Mouse (Mus musculus): Measurements from ENCODE around the gene Muc4.

Muc4 gene

DNA sequence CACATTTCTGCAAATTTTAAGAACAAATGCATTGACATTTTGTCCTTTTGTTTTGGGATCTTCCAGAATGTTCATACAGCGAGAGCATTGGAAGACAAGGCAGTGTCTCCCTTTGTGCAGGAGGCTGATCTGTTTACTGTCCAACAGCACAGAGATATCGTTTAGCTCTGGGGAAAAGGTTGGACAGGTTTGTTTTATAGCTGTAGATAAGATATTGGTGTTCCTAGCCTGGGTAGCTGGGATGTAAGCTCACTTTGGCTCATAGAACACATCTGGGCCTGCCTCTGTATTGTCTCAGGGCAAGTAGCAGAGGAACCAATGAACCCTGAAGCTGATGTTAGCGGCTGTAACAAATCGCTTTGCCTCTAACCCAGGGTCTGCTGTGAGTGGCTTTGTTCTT is 11.9 kb upstream of the Muc4 start:
- no peak for ATAC-seq (ENCODE audit: insufficient number of reproducible peaks, low FRiP score, low TSS enrichment)

DNA sequence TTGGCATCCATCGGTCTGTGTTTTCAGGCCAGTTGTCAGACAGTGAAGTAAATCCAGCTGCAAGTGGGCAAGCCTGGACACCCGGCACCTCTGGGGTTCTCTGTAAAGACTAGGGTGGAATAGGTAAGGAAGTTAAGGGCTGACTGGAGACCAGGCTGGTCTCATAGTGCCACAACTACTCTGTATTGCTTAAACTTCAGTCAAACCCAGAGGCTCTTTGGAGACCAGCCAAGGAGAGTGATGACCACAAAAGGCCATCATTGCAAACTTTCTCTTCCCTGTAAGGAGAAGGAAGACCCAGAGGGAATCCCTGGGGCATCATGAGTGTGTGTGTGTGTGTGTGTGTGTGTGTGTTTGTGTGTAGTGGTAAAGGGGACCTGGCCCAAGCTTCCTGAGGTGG is 11.4 kb upstream of the Muc4 start:
- ATAC-seq (ENCODE audit: insufficient number of reproducible peaks, low FRiP score, low TSS enrichment), result no peak

DNA sequence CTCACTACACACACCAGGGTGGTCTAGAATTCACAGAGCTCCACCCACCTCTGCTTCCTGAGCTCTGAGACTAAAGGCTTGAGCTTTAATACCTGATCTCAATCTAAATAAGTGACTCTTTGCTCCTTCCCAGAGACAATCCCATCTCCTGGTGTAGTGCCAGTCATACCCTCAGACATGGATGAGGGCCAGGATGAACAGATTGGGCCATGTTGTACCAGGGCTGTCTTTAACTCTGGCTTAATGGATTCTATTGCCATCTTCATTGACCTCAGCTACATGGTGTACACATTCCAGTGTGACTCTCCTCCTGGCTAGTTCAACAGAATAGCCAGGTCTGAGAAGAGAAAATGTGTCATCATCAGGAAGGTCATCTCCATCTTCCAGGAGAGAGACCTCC is 9.2 kb upstream of the Muc4 start:
- ATAC-seq (ENCODE audit: insufficient number of reproducible peaks, low FRiP score, low TSS enrichment), result peak; percentile 52; the same call in 1 of the 2 replicates

DNA sequence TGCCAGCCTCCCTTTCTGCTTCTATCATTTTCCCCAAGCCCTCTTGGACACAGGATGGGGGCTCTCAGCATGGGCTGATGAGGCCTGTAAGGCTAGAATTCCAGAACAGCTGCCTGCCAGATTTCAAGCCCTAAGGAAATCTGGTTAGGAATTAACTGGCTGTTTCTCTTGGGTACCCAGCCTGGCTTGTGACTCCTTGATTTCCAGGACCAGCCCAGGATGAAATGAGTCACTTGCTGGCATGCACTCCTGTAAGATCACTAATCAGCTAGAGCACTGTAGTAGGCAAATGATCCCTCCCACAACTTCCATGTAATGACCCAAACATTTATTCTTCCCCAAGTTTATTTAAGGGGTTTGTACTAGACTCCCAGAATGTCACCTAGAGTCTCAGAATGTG is 7.4 kb upstream of the Muc4 start:
- no peak for ATAC-seq (ENCODE audit: insufficient number of reproducible peaks, low FRiP score, low TSS enrichment)

DNA sequence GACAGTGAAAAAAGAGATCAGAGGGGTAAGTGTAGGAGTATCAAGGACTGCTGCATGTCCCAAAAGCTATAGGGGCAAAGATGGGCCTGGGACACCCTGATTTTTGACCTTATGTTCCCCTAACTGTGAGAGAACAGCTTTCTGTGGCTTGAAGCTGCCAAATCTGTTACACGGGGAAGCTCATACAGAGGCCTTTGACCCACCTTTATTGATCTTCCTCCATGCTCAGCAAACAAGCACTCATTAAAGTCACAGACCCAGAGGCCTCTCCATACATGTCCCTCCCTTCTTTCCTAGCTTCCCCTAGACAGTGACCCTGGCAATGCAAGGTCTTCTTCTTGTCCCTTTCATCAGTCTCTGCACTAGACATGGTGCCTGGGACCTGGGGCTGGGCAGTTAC is 7.0 kb upstream of the Muc4 start:
- ATAC-seq (ENCODE audit: insufficient number of reproducible peaks, low FRiP score, low TSS enrichment), result no peak

DNA sequence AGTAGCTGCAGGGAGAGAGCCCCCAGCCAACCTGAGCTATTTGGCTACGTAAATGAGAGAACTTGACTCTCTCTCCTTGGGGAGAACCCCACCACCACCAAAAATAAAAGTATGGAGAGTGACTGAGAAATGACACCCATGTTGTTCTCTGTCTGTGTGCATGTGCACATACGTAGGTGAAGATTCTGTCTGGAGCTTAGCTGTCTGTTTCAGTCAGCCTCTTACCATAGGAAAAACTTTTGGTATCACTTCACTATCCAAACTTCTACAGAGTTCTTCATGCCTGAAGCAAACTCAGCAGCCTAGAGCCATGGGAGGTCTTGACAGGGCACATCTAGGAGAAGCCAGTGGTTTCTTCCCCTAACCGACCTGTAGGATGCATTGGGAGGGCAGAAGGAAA is 2.5 kb upstream of the Muc4 start:
- ATAC-seq (ENCODE audit: insufficient number of reproducible peaks, low FRiP score, low TSS enrichment), result no peak

DNA sequence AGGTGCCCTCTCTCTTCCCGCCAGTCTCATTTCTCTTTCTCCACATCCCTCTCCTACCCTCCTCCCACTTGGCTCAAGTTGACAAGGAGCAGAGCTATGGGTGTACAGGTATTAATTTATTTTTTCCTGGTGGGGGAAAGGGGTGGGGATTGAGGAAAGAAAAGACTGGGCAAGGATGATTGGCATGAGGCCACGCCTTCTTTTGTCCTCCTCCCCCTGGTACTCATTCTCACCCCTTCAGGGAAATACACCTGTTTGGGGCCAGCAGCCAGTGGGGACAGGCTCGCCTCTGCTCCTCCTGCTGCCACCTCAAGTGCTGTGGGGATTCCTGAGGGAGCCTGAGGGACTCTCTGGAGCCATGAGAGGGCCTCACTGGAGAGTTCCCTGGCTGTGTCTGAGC is 336 bp downstream of the Muc4 start:
- no peak for ATAC-seq (ENCODE audit: insufficient number of reproducible peaks, low FRiP score, low TSS enrichment)

DNA sequence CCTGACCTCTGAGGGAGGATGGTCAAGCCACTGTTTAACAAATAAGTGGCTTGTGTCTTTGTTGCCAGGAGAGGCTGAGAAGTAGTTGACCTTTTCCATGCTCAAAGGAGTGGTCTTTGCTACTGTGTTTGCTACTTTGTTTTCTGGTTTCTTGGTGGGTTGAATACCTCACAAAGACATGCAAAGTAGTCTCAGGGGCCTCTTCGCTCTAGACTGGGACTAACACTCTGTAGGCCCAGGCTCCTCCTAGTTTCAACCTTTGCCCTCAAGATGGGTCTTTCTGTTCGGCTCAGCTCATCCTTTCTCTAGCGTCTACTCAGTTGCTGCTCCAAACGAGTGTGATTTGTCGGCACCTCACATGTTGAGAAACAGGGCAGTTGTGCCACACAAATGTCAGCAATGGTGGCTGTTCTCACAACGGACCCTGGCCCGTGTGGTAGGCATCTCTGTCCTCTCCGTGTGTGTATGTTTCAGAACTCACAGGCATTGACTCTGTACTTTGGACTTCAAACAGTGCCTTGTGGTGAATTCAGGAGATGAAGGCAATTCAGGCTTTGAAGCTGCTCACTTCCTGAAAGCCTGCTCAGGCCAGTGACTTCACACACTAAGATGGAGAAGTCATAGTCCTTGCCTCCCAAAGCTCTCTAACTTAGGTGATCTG is 4.4 kb downstream of the Muc4 start:
- no peak for ATAC-seq (ENCODE audit: insufficient number of reproducible peaks, low FRiP score, low TSS enrichment)

DNA sequence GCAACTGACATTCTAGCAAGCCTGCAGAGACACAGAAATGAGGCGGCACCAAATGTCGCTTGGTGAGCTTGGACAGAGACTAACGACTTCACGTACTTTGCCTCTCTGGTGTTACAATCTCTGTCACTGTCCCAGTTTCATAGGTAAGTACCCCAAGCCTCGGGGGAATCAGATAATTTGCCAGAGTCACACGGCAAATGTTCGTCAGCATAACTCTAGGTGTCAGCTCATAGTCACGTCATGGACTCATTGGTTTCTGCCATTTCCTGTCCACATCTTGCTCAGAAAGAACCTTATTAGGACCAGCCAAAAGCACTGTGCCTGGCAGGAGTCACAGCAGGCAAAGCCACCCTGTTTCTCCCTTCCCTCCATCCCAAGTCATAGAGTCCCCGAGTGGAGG is 5.7 kb downstream of the Muc4 start:
- ATAC-seq (ENCODE audit: insufficient number of reproducible peaks, low FRiP score, low TSS enrichment), result no peak

DNA sequence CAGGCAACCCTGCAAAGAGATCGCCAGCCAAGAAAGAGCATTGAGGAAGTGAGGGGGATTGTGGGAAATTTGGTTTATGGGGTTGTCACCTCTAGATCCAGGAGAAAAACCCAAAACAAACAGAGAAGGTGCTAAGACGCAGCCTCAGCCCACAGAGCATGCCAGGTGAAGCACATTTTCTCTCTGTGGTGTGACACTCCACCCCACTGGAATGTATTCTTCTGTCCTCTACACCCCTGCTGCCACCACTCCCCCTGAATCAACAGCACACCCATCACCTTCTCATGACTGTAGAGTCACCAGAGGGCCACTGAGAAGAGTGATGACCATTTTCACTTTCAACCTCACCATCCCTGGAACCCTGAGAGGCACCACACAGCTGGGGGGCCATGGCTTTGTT is 7.0 kb downstream of the Muc4 start:
- ATAC-seq (ENCODE audit: insufficient number of reproducible peaks, low FRiP score, low TSS enrichment), result no peak

DNA sequence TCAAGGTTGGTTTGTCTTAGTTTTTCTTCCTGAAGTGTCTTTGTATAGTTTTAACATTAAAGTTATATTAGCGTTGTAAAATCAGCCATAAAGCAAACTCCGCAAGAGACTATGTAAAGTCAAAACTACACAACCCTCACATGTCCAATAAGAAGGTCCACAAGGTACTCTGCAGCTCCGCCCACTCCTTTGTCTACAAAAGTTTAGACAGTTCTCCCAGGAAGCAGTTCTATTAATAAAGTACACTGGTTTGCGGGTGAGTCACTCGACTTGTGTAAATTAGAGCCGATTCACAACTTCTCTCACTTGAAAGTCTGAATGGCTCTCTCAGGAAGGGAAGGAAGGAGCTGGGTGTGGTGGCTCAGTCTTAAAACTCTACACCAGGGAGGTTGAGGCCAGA is 10.2 kb downstream of the Muc4 start:
- no peak for ATAC-seq (ENCODE audit: insufficient number of reproducible peaks, low FRiP score, low TSS enrichment)

DNA sequence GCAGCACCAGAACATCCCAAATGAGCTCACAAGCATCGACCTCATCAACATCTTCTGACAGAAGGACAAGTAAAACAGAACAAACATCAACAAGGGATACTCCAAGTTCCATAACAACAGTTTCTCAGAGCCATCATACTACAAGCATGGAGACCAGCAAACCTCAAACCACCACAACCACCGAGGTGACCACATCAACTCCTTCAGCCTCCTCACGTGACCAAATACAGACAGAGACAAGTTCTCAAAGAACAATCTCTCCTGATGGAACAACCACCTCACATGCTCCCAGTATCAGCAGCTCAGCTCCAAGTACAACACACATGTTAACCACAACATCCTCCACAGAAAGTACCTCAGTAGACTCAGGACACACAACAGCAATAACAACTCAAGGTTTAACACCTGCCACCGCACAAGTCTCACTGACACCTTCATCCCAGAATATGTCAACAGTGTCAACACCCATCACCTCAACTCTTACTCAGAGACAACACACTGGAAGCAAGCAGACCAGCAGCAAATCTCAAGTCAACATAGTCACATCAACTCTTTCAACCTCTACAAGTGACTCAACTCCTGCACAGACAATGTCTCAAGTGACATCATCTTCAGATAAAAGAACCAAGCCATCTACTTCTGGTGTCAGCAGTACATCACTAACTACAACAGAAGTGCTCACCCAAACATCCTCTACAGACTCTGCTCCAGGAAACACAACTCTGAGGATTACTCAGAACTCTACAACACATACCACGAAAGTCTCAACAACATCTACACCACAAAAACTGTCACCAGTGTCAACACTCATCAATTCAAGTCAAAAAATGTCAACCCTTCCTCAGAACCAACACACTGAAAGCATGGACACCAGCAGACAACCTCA is 14.8 kb downstream of the Muc4 start:
- ATAC-seq (ENCODE audit: insufficient number of reproducible peaks, low FRiP score, low TSS enrichment), result no peak

DNA sequence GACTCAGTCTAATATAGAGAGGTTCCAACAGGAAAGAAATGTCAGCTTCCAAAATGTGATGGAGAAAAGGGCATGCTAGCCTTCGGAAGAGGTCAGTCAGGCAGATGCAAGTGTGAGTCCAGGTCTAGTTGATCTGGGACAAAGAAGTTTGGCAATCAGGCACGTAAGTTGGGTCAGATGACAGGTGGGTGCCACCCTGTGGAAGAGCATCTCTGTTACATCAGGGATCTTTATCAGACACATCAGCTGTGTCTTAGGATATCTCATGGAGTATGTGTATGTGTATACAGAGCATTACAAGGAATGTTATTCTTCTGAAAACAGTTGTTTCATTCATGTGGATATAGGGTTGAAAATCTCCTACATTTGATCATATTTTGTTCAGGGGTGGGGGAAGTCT is 28.9 kb downstream of the Muc4 start:
- ATAC-seq (ENCODE audit: insufficient number of reproducible peaks, low FRiP score, low TSS enrichment), result no peak

DNA sequence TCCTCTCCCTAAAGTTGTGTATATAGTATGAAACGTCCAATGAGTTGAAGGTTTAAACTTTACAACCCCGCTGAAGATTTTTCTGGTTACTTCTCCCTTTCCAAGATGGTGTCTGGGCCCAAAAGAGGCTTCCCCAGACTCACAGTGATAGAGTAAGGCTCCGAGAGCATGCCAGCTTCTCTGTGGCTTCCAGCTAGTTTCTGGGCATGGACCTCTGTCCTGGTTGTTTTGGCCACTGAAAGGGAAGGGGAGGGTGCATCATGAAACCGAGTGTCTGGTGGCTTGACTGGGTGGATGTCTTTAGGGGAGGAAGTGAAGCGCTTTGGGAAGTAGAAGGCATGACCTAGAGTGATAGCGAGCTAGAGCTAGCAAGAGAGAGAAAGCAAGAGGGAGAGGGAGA is 29.3 kb downstream of the Muc4 start:
- ATAC-seq (ENCODE audit: insufficient number of reproducible peaks, low FRiP score, low TSS enrichment), result no peak

DNA sequence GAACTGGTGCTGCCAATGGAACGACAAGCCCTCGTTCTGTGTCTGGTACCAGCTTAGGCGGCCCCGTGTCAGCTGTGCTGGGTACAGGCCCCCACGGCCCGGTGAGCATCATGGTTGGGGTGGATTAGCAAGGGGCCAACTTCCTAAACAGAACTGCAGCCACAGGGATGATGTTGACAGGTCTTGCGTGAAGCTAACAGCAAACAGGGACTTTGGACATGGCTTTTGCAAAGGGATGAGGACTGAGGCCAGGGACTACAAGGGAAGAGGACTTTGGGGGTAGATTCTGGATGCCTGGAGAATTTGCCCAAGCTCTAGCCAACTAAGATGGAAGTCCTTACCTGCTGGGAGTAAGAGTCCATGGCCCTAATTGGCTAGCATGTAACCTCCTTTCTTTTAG is 31.2 kb downstream of the Muc4 start:
- no peak for ATAC-seq (ENCODE audit: insufficient number of reproducible peaks, low FRiP score, low TSS enrichment)

DNA sequence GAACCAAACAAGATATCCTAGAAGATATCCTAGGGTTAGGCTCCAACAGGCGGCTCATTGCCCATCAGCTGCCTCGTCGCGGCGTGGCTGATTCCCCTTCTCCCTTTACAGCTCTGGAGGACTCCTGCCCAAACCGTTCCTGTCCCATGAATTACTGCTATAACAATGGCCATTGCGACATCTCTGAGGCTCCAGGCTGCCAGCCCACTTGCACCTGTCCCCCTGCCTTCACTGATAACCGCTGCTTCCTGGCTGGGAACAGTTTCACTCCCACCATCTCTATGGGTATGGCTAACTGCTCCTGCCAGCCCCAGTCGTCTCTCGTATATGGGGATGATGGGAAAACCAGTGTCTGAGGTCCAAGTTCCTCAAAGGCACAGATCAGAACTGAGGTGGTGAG is 41.0 kb downstream of the Muc4 start:
- ATAC-seq (ENCODE audit: insufficient number of reproducible peaks, low FRiP score, low TSS enrichment), result no peak

DNA sequence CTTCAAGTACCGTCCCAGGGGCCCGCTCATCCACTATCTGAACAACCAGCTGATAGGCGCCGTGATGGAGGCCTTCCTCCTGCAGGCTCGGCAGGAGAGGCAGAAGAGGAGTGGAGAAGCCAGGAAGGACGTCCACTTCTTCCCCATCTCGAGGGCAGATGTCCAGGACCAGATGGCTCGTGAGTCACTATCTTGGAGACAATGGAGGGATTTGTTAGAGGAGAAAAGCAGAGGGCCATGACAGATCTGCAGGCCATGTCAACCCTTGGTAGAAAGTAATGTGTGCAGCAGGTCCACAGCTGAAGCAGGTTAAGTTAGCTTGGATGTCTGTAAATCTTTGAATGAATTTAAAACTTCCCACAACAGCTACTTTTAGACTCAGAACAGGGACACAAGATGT is 43.3 kb downstream of the Muc4 start:
- ATAC-seq (ENCODE audit: insufficient number of reproducible peaks, low FRiP score, low TSS enrichment), result no peak

DNA sequence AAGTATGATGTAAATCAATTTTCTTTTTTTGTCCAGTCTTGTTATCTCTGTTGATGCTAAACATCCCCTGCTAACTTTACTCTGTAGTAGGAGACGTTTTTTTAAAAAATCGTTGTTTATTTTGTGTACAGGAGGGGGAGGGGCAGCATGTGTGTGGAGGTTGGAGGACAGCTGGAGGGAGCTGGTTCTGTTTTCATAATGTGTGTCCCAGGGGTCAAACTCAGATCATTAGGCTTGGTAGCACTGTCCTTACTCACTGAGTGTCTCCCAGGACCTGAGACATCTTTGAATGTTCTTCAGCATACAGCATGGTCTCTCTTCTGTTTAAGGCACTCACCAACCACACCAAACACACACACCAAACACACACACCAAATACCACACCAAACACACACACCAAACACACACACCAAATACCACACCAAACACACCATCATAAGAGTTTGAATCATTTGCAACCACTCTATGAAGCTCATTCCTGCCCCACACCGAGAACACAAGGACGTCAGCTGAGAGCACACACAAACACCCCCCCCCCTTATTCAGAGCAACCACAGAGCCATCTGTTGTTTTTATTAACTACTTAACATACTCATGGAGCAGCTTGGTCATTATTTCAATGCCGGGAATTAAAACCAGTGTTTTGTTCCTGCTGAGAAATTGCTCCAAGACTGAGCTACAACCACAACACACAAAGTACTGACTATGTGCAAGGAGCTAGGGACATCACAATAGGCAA is 47.8 kb downstream of the Muc4 start:
- no peak for ATAC-seq (ENCODE audit: insufficient number of reproducible peaks, low FRiP score, low TSS enrichment)

DNA sequence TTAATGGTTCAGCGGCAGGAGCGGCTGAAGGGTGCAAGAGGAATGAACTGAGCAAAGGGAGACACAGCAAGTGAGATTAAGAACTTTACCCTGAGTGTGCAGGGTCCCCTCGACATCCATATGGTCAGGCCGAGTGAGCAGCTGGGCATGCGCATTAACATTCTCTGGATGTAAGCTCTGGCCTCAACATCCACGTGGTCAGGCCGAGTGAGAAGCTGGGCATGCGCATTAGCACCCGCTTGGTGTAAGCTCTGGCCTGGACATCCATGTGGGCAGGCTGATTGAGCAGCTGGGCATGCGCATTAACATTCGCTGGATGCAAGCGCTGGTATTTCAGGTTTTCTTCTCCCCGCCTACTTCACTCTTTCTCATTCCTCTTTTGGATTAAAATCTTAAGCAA is 49.2 kb downstream of the Muc4 start:
- ATAC-seq (ENCODE audit: insufficient number of reproducible peaks, low FRiP score, low TSS enrichment), result no peak

DNA sequence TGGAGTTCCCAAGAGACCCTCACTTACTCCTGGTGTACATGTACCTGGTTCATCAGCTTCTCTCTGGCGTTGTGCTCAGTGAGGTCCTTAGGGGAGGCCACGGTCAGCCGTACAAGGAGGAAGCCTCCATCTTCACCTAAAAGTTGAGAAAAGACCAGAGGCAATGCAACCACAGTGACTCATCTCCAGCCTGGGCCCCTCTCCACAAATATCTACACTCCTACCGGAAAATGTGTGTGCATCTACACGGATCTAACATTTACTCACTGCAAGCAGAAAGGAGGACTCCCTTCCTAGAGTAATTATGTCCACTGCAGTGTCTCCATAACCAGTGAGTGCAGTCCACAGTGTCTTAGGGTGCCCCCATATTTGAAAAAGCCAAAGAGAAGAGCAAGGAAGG is 54.4 kb downstream of the Muc4 start:
- ATAC-seq (ENCODE audit: insufficient number of reproducible peaks, low FRiP score, low TSS enrichment), result no peak

DNA sequence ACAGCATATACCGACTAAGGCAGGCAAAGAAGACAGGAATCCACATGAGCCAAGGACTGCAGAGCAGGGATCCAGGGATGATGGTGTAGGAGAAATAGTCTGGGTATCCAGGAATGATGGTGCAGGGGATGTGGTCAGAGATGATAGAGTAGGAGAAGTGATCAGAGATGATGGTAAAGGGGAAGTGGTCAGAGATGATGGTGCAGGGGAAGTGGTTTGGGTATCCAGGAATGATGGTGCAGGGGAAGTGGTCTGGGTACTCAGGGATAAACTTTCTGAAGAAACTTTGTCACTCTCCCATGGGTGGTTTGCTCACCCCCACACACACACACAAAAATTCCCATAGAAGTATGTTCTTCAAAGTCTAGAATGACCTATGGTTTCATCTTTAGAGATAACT is 59.5 kb downstream of the Muc4 start:
- no peak for ATAC-seq (ENCODE audit: insufficient number of reproducible peaks, low FRiP score, low TSS enrichment)
